Mouse (Mus musculus) thymus, postnatal 4 days (tissue): ENCODE data around the gene Krit1.
"Not testable (repeated sequence)": the region's sequence is repeated elsewhere in the genome, so short reads cannot be mapped to it uniquely, and the experiment has no call there.

Experiments used
- DNase-seq: peaks from one replicate; pipeline ENCODE4 v3.0.0; 2021

The Krit1 gene

DNA sequence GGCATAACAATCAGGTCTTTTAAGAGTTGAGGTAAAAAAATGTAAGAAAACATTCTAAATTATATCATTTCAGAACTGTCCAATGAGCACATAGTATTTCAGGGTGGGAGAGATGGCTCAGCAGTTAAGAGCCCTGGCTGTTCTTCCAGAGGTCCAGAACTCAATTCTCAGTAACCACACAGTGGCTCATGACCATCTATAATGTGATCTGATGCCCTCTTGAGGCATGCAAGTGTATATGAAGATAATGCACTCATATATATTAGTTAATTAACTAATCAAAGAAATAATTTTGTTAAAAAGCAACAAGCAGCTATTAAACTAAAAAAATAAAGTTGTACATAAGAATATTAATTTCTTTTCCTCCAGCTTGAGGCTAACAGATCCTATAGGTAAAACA lies 86.2 kb downstream of the Krit1 start:
- DNase-seq = no peak

DNA sequence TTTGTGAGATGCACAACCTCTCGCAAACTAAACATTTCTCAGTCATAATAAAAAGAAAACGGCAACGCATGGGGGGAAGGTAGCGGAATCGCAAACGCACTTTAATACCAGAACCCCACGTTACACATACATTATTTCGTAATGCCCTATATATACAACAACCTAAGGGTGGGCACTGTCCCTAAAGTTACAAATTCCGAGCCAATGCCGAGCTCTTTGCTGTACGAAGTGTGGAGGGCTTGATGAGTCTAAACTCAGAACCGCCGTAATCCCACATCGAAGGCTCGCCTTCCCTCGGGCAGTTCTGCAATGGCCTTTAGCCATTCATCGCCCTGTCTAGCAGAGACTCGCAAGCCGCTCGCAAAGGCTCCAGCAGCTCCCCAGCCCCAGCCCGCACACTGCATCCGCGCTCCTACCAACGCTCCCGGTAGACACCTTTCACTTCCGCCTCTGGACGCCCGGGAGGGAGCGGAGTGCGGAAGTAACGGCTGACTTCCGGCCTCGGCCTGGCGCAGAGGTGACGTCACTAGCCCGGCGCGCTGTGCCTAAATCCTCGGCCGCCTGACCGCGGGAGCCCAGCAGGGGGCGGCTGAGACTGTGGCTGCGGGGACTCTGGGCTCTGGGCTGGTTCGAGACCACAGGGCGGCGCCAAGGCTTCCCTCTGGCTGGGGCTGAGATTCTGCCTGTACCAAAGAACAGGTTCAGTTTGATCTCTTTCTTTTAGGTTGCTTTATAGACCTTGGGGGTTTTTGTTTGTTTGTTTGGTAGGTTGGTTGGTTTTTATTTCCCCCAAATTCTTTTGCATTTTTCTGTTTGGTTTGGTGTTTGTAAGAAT lies 90.7 kb downstream of the Krit1 start, which contains the start of gene Mterf1a:
Gene Mterf1a (minus strand): TSS at position 475 of the 835 bp plus-strand sequence.
- peak; percentile 47 for DNase-seq

DNA sequence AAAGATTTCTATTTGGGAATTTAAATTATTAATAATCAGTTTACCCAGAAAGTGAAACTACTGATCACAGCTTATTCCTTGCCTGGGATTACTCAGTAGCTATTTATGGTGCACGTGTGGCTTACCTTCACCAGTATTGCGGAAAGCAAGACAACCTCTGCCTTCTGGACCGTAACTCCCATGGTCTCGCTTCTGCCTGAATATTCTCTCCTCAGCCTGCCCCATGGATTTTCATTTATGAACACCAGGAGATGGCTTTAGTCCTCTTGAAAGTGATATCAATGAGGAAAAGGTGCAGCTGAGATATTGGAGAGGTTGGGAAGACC lies 91.3 kb downstream of the Krit1 start:
- DNase-seq = not testable (repeated sequence)
